ENCODE assay signal across 15 mouse cellular contexts in genomic region chr8:127345912-127346423, GRCm38 (mm10).
"Had no signal": no experiment of that assay in that cellular context is flagged by ENCODE, and none has a peak within 500 bp of the region (broad histone marks: within the 10 kb centered on the region; RNA-seq: fewer than 3 reads in every experiment).

No protein-coding gene starts in this region.

- H3K4me3 ChIP-seq: neural tube, embryonic 15.5 days; stomach, embryonic 15.5 days had no signal

- H3K9me3 ChIP-seq: neural tube, embryonic 15.5 days; stomach, embryonic 15.5 days had no signal

- H3K4me2 ChIP-seq: neural tube, embryonic 15.5 days; stomach, embryonic 15.5 days had no signal

- H3K9ac ChIP-seq: neural tube, embryonic 15.5 days; stomach, embryonic 15.5 days had no signal

- H3K27ac ChIP-seq: neural tube, embryonic 15.5 days; stomach, embryonic 15.5 days; stomach, postnatal 0 days had no signal

- DNase-seq: retina, postnatal 1 day; right cerebral cortex, adult 18-20 months; right cerebral cortex, postnatal 14 days; right cerebral cortex, postnatal 25 days; right cerebral cortex, postnatal 4 days; spleen, adult 18-20 months; thymus, adult 18-20 months; thymus, adult 2 months; thymus, postnatal 14 days; thymus, postnatal 25 days; thymus, postnatal 36 days; thymus, postnatal 4 days had no signal

- H3K36me3 ChIP-seq: neural tube, embryonic 15.5 days; stomach, embryonic 15.5 days had no signal

- H3K27me3 ChIP-seq: neural tube, embryonic 15.5 days; stomach, embryonic 15.5 days had no signal

- H3K4me1 ChIP-seq: neural tube, embryonic 15.5 days; stomach, embryonic 15.5 days had no signal
